12 mouse cellular contexts compared by ENCODE assay signal in genomic region chr5:141345476-141345875, GRCm38 (mm10).
"Had no signal": no experiment of that assay in that cellular context is flagged by ENCODE, and none has a peak within 500 bp of the region (broad histone marks: within the 10 kb centered on the region; RNA-seq: fewer than 3 reads in every experiment).

No protein-coding gene starts in this region.

- H3K4me2 ChIP-seq: limb, embryonic 13.5 days; midbrain, embryonic 12.5 days; neural tube, embryonic 12.5 days had no signal

- H3K27ac ChIP-seq: kidney, postnatal 0 days; limb, embryonic 13.5 days; liver, embryonic 14.5 days; midbrain, embryonic 12.5 days; neural tube, embryonic 12.5 days; stomach, postnatal 0 days had no signal

- H3K9me3 ChIP-seq: limb, embryonic 13.5 days; midbrain, embryonic 12.5 days had no signal

- H3K4me3 ChIP-seq: limb, embryonic 13.5 days; midbrain, embryonic 12.5 days; myocyte; neural tube, embryonic 12.5 days had no signal

- DNase-seq: kidney, adult 11 months; kidney, adult 9 months; kidney, postnatal 36 days; layer of hippocampus, adult 9-11 months; layer of hippocampus, postnatal 36 days had no signal

- H3K9ac ChIP-seq: limb, embryonic 13.5 days; liver, embryonic 14.5 days; midbrain, embryonic 12.5 days; neural tube, embryonic 12.5 days had no signal

- H3K4me1 ChIP-seq: midbrain, embryonic 12.5 days; neural tube, embryonic 12.5 days had no signal

- H3K36me3 ChIP-seq: limb, embryonic 13.5 days; midbrain, embryonic 12.5 days; neural tube, embryonic 12.5 days had no signal

- H3K27me3 ChIP-seq: limb, embryonic 13.5 days; midbrain, embryonic 12.5 days; neural tube, embryonic 12.5 days had no signal
